Comparison of ENCODE assay signal across 29 mouse cellular contexts in the genomic region with DNA sequence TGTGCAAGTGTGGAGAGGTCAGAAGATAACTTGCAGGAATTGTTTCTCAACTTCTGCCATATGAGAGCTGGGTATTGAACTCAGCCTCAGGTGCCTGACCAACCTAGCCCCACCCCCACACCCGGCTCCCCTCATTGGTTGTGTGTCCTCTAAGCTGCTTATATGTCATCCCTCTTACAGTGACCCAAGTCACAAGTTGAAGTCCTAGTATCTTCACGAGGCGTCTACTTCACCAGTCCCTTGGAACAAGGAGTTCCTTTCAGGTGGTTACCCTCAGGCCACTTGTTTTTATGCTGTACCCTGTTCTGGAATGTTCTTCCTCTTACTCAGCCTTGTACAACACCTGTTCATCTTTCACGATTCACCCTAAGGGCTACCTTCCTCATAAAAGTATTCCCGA. TPM values are rescaled to one million over a fixed set of nuclear protein-coding genes. Genes with fewer than 3 reads are reported as not detected.
DNase-seq lines count a peak whose midpoint lies in the region; ATAC-seq and TF ChIP-seq lines count a peak whose summit lies in the region.
"Had no signal": no experiment of that assay in that cellular context is flagged by ENCODE, and none has a peak within 500 bp of the region (broad histone marks: within the 10 kb centered on the region; RNA-seq: fewer than 3 reads in every experiment).

No protein-coding gene starts in this region.

- no peak overlapping the region for H3K27ac ChIP-seq in CH12.LX (ENCODE audit: insufficient read depth, low read depth)
- H3K27ac ChIP-seq in forebrain, embryonic 13.5 days, result no peak overlapping the region
- H3K27ac ChIP-seq: embryonic facial prominence, embryonic 13.5 days; forebrain, embryonic 10.5 days; gastrocnemius, adult 2 months; heart, adult 2 months; hindbrain, embryonic 14.5 days; limb, embryonic 15.5 days; liver, embryonic 13.5 days; neural tube, embryonic 12.5 days had no signal

- no peak overlapping the region for H3K4me3 ChIP-seq in CH12.LX (replicated peaks in 1 of 3; ENCODE audit: low read depth in 2 of 3, low read length in 2 of 3, poor library complexity in 1 of 3)
- H3K4me3 ChIP-seq in forebrain, embryonic 13.5 days, result no peak overlapping the region
- H3K4me3 ChIP-seq: embryonic facial prominence, embryonic 13.5 days; forebrain, embryonic 10.5 days; gastrocnemius, adult 2 months; heart, adult 2 months; heart, embryonic 12.5 days; limb, embryonic 15.5 days; liver, embryonic 13.5 days; neural tube, embryonic 12.5 days had no signal

- no peak overlapping the region for H3K9ac ChIP-seq in CH12.LX (ENCODE audit: insufficient read depth, low read depth)
- no peak overlapping the region for H3K9ac ChIP-seq in forebrain, embryonic 13.5 days
- H3K9ac ChIP-seq: embryonic facial prominence, embryonic 13.5 days; heart, embryonic 12.5 days; hindbrain, embryonic 14.5 days; limb, embryonic 15.5 days; liver, embryonic 13.5 days; neural tube, embryonic 12.5 days had no signal

- no peaks in the 10 kb centered on the region for H3K79me2 ChIP-seq in CH12.LX (replicated peaks; ENCODE audit: control insufficient read depth, extremely low read depth, insufficient read depth, poor library complexity, severe bottlenecking)

- H3K27me3 ChIP-seq in CH12.LX (replicated peaks), result no peaks in the 10 kb centered on the region
- peaks cover 18% of the 10 kb centered on the region; the same call in 1 of the 2 replicates for H3K27me3 ChIP-seq in forebrain, embryonic 13.5 days
- H3K27me3 ChIP-seq: heart, embryonic 12.5 days; Patski had no signal

- in situ Hi-C loops in CH12.LX (cut with MboI; ENCODE audit: low pct_ligation_motif_present, low pct_unique_long_range_greater_than_20kb, low sequenced_read_pairs), result no loop called here

- no peaks in the 10 kb centered on the region for H3K36me3 ChIP-seq in CH12.LX (replicated peaks in 1 of 2; ENCODE audit: control insufficient read depth in 1 of 2, insufficient read depth in 1 of 2, low read length in 1 of 2)
- H3K36me3 ChIP-seq in forebrain, embryonic 13.5 days (ENCODE audit: poor library complexity, severe bottlenecking), result no peaks in the 10 kb centered on the region
- H3K36me3 ChIP-seq: embryonic facial prominence, embryonic 13.5 days; forebrain, embryonic 10.5 days; G1E; heart, embryonic 12.5 days; limb, embryonic 15.5 days; liver, embryonic 13.5 days; neural tube, embryonic 12.5 days had no signal

- H3K9me3 ChIP-seq in CH12.LX (replicated peaks; ENCODE audit: low read length), result no peaks in the 10 kb centered on the region
- H3K9me3 ChIP-seq in forebrain, embryonic 13.5 days (replicated peaks), result no peaks in the 10 kb centered on the region
- H3K9me3 ChIP-seq: embryonic facial prominence, embryonic 13.5 days; forebrain, embryonic 10.5 days; heart, embryonic 12.5 days; limb, embryonic 15.5 days; liver, embryonic 13.5 days; neural tube, embryonic 12.5 days had no signal

- TF ChIP-seq EP300 in CH12.LX (IDR thresholded peaks at IDR 0.05; ENCODE audit: low read length), result no peak

- TF ChIP-seq CTCF in CH12.LX (conservative IDR thresholded peaks at IDR 0.05 in 1 of 2, IDR thresholded peaks at IDR 0.05 in 1 of 2; ENCODE audit: low read depth in 2 of 2, low read length in 2 of 2), result no peak

- TF ChIP-seq POLR2A in CH12.LX (IDR thresholded peaks at IDR 0.05; ENCODE audit: low read depth, low read length), result no peak

- peaks cover 7 to 32% of the 10 kb centered on the region in 2 experiments for H3K4me1 ChIP-seq in CH12.LX (ENCODE audit: control insufficient read depth in 1 of 2, insufficient read depth in 2 of 2)
- H3K4me1 ChIP-seq in forebrain, embryonic 13.5 days, result peaks cover 11% of the 10 kb centered on the region

- H3K4me2 ChIP-seq in CH12.LX (ENCODE audit: insufficient read depth, low read depth, poor library complexity, severe bottlenecking), result peak overlapping the region; percentile 91
- no peak overlapping the region for H3K4me2 ChIP-seq in forebrain, embryonic 13.5 days
- H3K4me2 ChIP-seq: embryonic facial prominence, embryonic 13.5 days; heart, embryonic 12.5 days; hindbrain, embryonic 14.5 days; limb, embryonic 15.5 days; liver, embryonic 13.5 days; neural tube, embryonic 12.5 days had no signal

- ATAC-seq in forebrain, embryonic 13.5 days, result no peak
- ATAC-seq: forebrain, embryonic 16.5 days; inflammation-experienced regulatory T-cells, adult 6 months; Patski had no signal

- dilution Hi-C loops in CH12.LX (cut with MboI; ENCODE audit: extremely low pct_ligation_motif_present, extremely low pct_unique_long_range_greater_than_20kb, low sequenced_read_pairs), result no loop called here

- DNase-seq in kidney, postnatal 10 days, result peak; percentile 8
- no peak for DNase-seq in kidney, postnatal 4 days
- DNase-seq in CH12.LX (ENCODE audit: extremely low read depth) (no peak), R1 (ENCODE audit: low read depth, low spot score) (peak; percentile 21)
- DNase-seq in urinary bladder, adult 18-20 months (ENCODE audit: low spot score in 2 of 2), result no peak
- DNase-seq: adrenal gland, postnatal 14 days; cerebellum, adult 11-12 months; cerebellum, postnatal 10 days; gastrocnemius, adult 2 months; gastrocnemius, postnatal 36 days; heart, adult 2 months; left cerebral cortex, postnatal 4 days; liver, embryonic 13.5 days; lung, adult 18-20 months; lung, postnatal 10 days; midbrain, embryonic 14.5 days; right cerebral cortex, postnatal 4 days; thymus, postnatal 4 days had no signal

- 71% methylated on average over 5 of the region's 5 CpGs for WGBS in forebrain, embryonic 13.5 days

- no peak for TF ChIP-seq RAD21 in CH12.LX (IDR thresholded peaks at IDR 0.05; ENCODE audit: low read depth, low read length)

TF ChIP-seq in CH12.LX, 34 proteins besides CTCF, POLR2A, EP300 and RAD21:
- TF ChIP-seq USF2 (conservative IDR thresholded peaks at IDR 0.05; ENCODE audit: low read depth, low read length) (no peak), KAT2A (IDR thresholded peaks at IDR 0.05; ENCODE audit: insufficient replicate concordance, low read length) (no peak), ZMIZ1 (IDR thresholded peaks at IDR 0.05; ENCODE audit: low read depth, low read length) (no peak)

RNA-seq across cellular contexts. Expression of gene Dgkh, which starts 2.0 kb away (rescaled TPM):
- 2.4 and 2.7 TPM in 2 replicates for total RNA-seq in CH12.LX (2012; rRNA removed)
- total RNA-seq in CH12.LX (2014; rRNA removed), result 0.83 and 1.1 TPM in 2 replicates
- 2.9 and 3.3 TPM in 2 replicates for polyA plus RNA-seq in CH12.LX (2012; ENCODE audit: insufficient read length, low read depth)
- 1.2 and 1.4 TPM in 2 replicates for polyA plus RNA-seq in forebrain, embryonic 13.5 days (2015; fragmentation: Nextera tagmentation; extraction: Ambion mirVana)
- polyA plus RNA-seq: G1E had no signal

Comparison
In these comparisons a context has a peak if more than half of its experiments do, and no peak if none do; other contexts are left out.
1. DNase-seq: peak in kidney, postnatal 10 days (single experiment) and R1 (single experiment); none in kidney, postnatal 4 days (0 of 2), CH12.LX (single experiment) and urinary bladder, adult 18-20 months (0 of 2).